Mouse (Mus musculus) liver, embryonic 13.5 days (tissue): ENCODE results near the gene Pmm2. TPM values are rescaled to one million over a fixed set of nuclear protein-coding genes. Genes with fewer than 3 reads are reported as not detected.

ENCODE experiments used
- ATAC-seq: fragments of 200-750 bp; cut with Nextera tagmentation; 2 replicates; pipeline ENCODE4 v1.8.0; 2017; ENCODE audit warnings: low read depth, mild to moderate bottlenecking, moderate number of reproducible peaks, moderate library complexity
- DNase-seq: peaks from one replicate; pipeline ENCODE4 v3.0.0; 2022
- H3K27ac ChIP-seq: fragments of 300-500 bp; sonication (generic); 2 replicates; pipeline ENCODE4 v1.5.1; 2015; ENCODE audit warnings: moderate library complexity, mild to moderate bottlenecking, inconsistent platforms
- H3K27me3 ChIP-seq: fragments of 300-500 bp; sonication (generic); 2 replicates; pipeline ENCODE4 v1.6.1; 2015; ENCODE audit warnings: mild to moderate bottlenecking, inconsistent platforms
- H3K36me3 ChIP-seq: fragments of 300-500 bp; sonication (generic); 2 replicates; pipeline ENCODE4 v1.6.1; 2015; ENCODE audit warnings: mild to moderate bottlenecking, inconsistent platforms
- H3K4me1 ChIP-seq: fragments of 300-500 bp; sonication (generic); replicated peaks from 2 replicates; pipeline ENCODE4 v1.6.1; 2015; ENCODE audit warnings: inconsistent platforms
- H3K4me2 ChIP-seq: fragments of 300-500 bp; sonication (generic); 2 replicates; pipeline ENCODE4 v1.6.1; 2015; ENCODE audit warnings: inconsistent platforms, mild to moderate bottlenecking, moderate library complexity
- H3K4me3 ChIP-seq: fragments of 300-500 bp; sonication (generic); replicated peaks from 2 replicates; pipeline ENCODE4 v1.5.1; 2015; ENCODE audit warnings: mild to moderate bottlenecking, inconsistent platforms
- H3K9ac ChIP-seq: fragments of 300-500 bp; sonication (generic); 2 replicates; pipeline ENCODE4 v1.6.1; 2015; ENCODE audit warnings: mild to moderate bottlenecking, inconsistent platforms
- H3K9me3 ChIP-seq: fragments of 300-500 bp; sonication (generic); replicated peaks from 2 replicates; pipeline ENCODE4 v1.6.1; 2016; ENCODE audit warnings: inconsistent platforms
- WGBS: fragments of 180-500 bp; shearing (Covaris S2); methylation state at CpG from one replicate; pipeline ENCODE4 v1.1.7; 2015; ENCODE audit not compliant: insufficient replicate concordance; 5-methylcytosine and 5-hydroxymethylcytosine counted together
- polyA plus RNA-seq: library from polyadenylated mRNA; unstranded; fragments of >200 nt; fragmentation: Nextera tagmentation; extraction: Ambion mirVana; gene quantifications from 2 replicates; pipeline ENCODE4 v1.2.1, GENCODE M21; 2015

The Pmm2 gene
- polyA plus RNA-seq, 1 experiment from 2014 or later, result 37.0 TPM

- Histone ChIP-seq H3K4me3 (no peak overlapping the region), H3K27ac (peak overlapping the region; percentile 97), H3K9me3 (no peaks in the 10 kb centered on the region), H3K36me3 (peaks cover 19% of the 10 kb centered on the region), H3K4me2 (no peak overlapping the region), H3K27me3 (no peaks in the 10 kb centered on the region), H3K9ac (no peak overlapping the region), H3K4me1 (peaks cover 71% of the 10 kb centered on the region)
- DNase-seq (no peak), ATAC-seq (no peak)
- WGBS, result 55% methylated on average over 3 of the region's 3 CpGs
Observed at GRCm38 (mm10) chr16:8679780-8680179, 42.3 kb downstream of the Pmm2 start.

GRCm38 (mm10) chr16:8680470-8680869 is 43.0 kb downstream of the Pmm2 start, which contains the start of gene Gm5767:
TSS of gene Gm5767 (plus strand) at chr16:8680770.
- H3K4me3 ChIP-seq, result no peak within 1 kb of the TSS
- peaks cover 71% of the 10 kb centered on the region for H3K4me1 ChIP-seq
- no peak within 1 kb of the TSS for H3K4me2 ChIP-seq
- ATAC-seq (no peak), DNase-seq (no peak)
- H3K9me3 ChIP-seq, result no peaks in the 10 kb centered on the region
- no peaks in the 10 kb centered on the region for H3K27me3 ChIP-seq
- H3K27ac ChIP-seq, result peak within 1 kb of the TSS; percentile 97
- peaks cover 26% of the 10 kb centered on the region for H3K36me3 ChIP-seq
- WGBS, result 76% methylated on average over 5 of the region's 5 CpGs
- H3K9ac ChIP-seq, result peak within 1 kb of the TSS; percentile 14; the same call in 1 of the 2 replicates

DNA sequence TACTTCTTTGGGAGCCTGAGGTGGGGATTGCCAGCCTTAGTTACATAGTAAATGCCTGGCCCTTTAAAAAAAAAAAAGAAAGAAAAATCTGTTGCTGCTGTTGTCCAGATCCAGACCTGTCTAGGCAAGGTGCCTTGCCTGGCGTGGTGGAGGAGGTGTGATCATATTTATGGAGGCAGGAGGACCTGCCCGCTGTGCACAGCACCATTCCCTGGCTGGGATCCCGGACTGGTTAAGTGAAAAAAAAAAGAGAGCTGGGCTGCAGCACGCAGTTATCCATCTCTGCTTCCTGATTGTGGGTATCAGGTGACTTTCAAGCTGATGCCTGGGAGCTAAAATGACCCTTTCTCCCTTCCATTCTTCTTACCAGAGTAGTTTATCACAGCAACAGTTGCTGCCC is 47.6 kb downstream of the Pmm2 start:
- H3K36me3 ChIP-seq, result peaks cover 62% of the 10 kb centered on the region
- DNase-seq, result no peak
- ATAC-seq, result no peak
- no peaks in the 10 kb centered on the region for H3K9me3 ChIP-seq
- H3K4me1 ChIP-seq, result peaks cover 71% of the 10 kb centered on the region
- peak overlapping the region; percentile 99 for H3K27ac ChIP-seq
- H3K4me2 ChIP-seq, result no peak overlapping the region
- 73% methylated on average over 4 of the region's 4 CpGs for WGBS
- no peak overlapping the region for H3K4me3 ChIP-seq
- peak overlapping the region; percentile 81 for H3K9ac ChIP-seq
- H3K27me3 ChIP-seq, result no peaks in the 10 kb centered on the region

DNA sequence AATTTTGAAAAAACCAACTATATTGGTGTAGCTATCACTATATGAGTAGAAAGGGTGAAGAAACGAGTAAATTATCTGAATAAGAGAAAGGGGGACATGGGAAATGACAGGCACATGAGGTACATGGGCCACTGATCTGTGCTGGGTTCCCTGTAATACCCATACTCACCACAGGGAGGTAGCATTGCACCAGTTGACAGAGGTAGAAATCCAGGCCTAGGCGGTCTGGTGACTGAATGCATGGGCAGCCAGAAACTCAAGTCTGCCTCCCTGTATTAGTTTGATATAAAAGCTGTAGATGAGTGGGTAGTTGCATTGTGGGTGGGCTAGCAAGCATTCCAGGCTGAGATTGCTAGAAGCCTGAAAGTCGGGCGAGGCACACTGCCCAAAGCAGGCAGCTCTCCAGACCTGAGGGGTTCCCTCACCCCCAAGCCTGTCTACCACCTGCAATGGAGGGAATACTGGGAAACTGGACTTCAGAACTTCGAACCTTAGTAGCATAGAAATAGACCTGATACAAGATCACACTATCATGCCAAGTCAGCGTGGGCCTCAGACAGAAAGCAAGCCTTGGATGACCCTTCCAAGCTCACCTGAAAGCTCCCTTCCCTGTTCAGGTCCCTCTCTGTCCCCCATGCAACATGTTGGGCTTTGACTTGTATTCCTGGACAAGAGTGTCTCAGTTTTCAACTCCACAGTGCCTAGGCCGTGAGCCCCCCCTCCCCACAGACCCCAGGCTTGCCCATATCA is 48.8 kb downstream of the Pmm2 start:
- H3K4me2 ChIP-seq, result peak overlapping the region; percentile 74
- no peaks in the 10 kb centered on the region for H3K9me3 ChIP-seq
- DNase-seq (peak; percentile 81), ATAC-seq (peak; percentile 38)
- H3K4me3 ChIP-seq, result peak overlapping the region; percentile 50
- peak overlapping the region; percentile 99 for H3K27ac ChIP-seq
- no peaks in the 10 kb centered on the region for H3K27me3 ChIP-seq
- 22% methylated on average over 7 of the region's 7 CpGs for WGBS
- peaks cover 70% of the 10 kb centered on the region for H3K4me1 ChIP-seq
- H3K9ac ChIP-seq, result peak overlapping the region; percentile 81
- peaks cover 74% of the 10 kb centered on the region for H3K36me3 ChIP-seq

DNA sequence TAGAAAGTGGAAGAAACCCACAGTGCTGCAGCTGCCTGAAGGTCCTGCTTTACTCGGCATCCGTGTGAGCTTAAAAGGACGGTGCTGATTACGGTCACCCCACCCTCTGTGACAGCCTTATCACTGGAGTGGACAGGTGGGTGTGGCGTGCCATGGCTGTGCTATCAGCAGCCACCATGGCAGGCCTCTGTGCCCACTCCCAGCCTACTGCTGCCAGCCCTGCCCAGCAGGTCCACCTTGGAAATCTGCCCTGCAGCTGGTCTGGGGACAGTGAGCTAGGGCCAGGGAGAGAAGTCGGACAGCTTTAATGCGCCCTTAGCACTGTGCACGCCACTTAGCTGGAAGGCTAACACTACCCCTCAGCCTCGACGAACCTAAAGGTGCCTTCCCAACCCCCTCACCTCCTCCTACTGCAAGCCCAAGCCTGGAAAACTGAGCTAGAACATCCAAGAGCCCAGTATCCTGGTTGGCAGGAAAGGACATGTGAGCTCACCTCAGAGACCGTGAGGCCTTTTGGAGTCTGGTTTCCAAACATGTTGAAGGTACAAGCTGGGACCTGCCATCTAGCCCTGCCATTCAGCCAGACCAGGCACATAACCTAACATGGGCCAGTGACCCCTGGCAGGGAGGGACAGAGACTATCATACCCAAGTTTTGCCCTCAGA is 49.5 kb downstream of the Pmm2 start:
- 23% methylated on average over 11 of the region's 11 CpGs for WGBS
- peaks cover 81% of the 10 kb centered on the region for H3K36me3 ChIP-seq
- peaks cover 76% of the 10 kb centered on the region for H3K4me1 ChIP-seq
- H3K27ac ChIP-seq, result peak overlapping the region; percentile 99
- H3K4me3 ChIP-seq, result peak overlapping the region; percentile 50
- H3K9me3 ChIP-seq, result no peaks in the 10 kb centered on the region
- H3K27me3 ChIP-seq, result no peaks in the 10 kb centered on the region
- peak overlapping the region; percentile 74 for H3K4me2 ChIP-seq
- ATAC-seq (peak; percentile 98), DNase-seq (peak; percentile 91)
- peak overlapping the region; percentile 81 for H3K9ac ChIP-seq

GRCm38 (mm10) chr16:8687559-8688112 is 50.2 kb downstream of the Pmm2 start:
- Histone ChIP-seq H3K4me3 (0 out of 2 replicates have a peak overlapping the region, but pooled peaks have one; percentile 32), H3K4me1 (peaks cover 78% of the 10 kb centered on the region), H3K36me3 (peaks cover 87% of the 10 kb centered on the region), H3K9ac (peak overlapping the region; percentile 81), H3K4me2 (peak overlapping the region; percentile 74), H3K27me3 (no peaks in the 10 kb centered on the region), H3K27ac (peak overlapping the region; percentile 99), H3K9me3 (no peaks in the 10 kb centered on the region)
- ATAC-seq (no peak), DNase-seq (no peak)

- ATAC-seq (no peak), DNase-seq (no peak)
- peaks cover 89% of the 10 kb centered on the region for H3K36me3 ChIP-seq
- H3K9me3 ChIP-seq, result no peaks in the 10 kb centered on the region
- peak overlapping the region; percentile 99 for H3K27ac ChIP-seq
- H3K4me3 ChIP-seq, result no peak overlapping the region
- H3K9ac ChIP-seq, result peak overlapping the region; percentile 81; the same call in 1 of the 2 replicates
- 92% methylated on average over 11 of the region's 11 CpGs for WGBS
- no peaks in the 10 kb centered on the region for H3K27me3 ChIP-seq
- no peak overlapping the region for H3K4me2 ChIP-seq
- peaks cover 67% of the 10 kb centered on the region for H3K4me1 ChIP-seq
Observed at GRCm38 (mm10) chr16:8689979-8690656, 52.6 kb downstream of the Pmm2 start.

GRCm38 (mm10) chr16:8691206-8691605 is 53.7 kb downstream of the Pmm2 start:
- 89% methylated on average over 7 of the region's 7 CpGs for WGBS
- Histone ChIP-seq H3K4me3 (no peak overlapping the region), H3K27me3 (no peaks in the 10 kb centered on the region), H3K36me3 (peaks cover 90% of the 10 kb centered on the region), H3K27ac (peak overlapping the region; percentile 99), H3K9me3 (no peaks in the 10 kb centered on the region), H3K4me1 (peaks cover 56% of the 10 kb centered on the region), H3K4me2 (no peak overlapping the region), H3K9ac (no peak overlapping the region)
- no peak for ATAC-seq
- DNase-seq, result no peak

GRCm38 (mm10) chr16:8699556-8699955 is 62.1 kb downstream of the Pmm2 start:
- H3K27me3 ChIP-seq, result no peaks in the 10 kb centered on the region
- no peaks in the 10 kb centered on the region for H3K9me3 ChIP-seq
- no peaks in the 10 kb centered on the region for H3K4me1 ChIP-seq
- H3K36me3 ChIP-seq, result peaks cover 100% of the 10 kb centered on the region
- no peak for ATAC-seq
- no peak overlapping the region for H3K4me2 ChIP-seq
- H3K4me3 ChIP-seq, result no peak overlapping the region
- WGBS, result 88% methylated on average over 8 of the region's 8 CpGs
- no peak overlapping the region for H3K27ac ChIP-seq
- DNase-seq, result no peak
- no peak overlapping the region for H3K9ac ChIP-seq

GRCm38 (mm10) chr16:8700586-8700985 is 63.1 kb downstream of the Pmm2 start:
- ATAC-seq (no peak), DNase-seq (no peak)
- no peak overlapping the region for H3K9ac ChIP-seq
- WGBS, result 94% methylated on average over 3 of the region's 3 CpGs
- H3K4me2 ChIP-seq, result no peak overlapping the region
- no peaks in the 10 kb centered on the region for H3K4me1 ChIP-seq
- no peaks in the 10 kb centered on the region for H3K27me3 ChIP-seq
- no peak overlapping the region for H3K4me3 ChIP-seq
- H3K9me3 ChIP-seq, result no peaks in the 10 kb centered on the region
- peaks cover 99% of the 10 kb centered on the region for H3K36me3 ChIP-seq
- H3K27ac ChIP-seq, result no peak overlapping the region

DNA sequence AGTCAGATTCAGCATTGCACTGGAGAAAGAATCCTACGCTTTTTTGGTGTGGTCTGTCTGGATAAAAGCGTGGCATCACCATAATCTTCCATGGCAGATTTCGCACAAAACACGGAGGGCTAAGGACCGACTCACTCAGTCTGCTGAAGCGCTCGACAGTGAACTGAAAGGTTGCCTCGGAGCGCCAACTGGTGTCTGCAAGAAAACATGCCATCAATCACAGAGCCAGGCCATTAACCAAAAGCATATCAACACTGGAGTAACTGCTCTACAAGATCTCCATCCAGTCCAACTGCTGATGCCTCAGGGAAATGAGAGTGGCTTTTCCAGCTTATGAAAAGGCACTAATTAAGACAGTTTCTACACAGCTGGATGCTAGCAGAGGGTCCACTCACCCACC is 74.5 kb downstream of the Pmm2 start:
- no peak for DNase-seq
- no peak for ATAC-seq
- no peaks in the 10 kb centered on the region for H3K27me3 ChIP-seq
- peaks cover 50% of the 10 kb centered on the region for H3K4me1 ChIP-seq
- no peaks in the 10 kb centered on the region for H3K9me3 ChIP-seq
- H3K27ac ChIP-seq, result peak overlapping the region; percentile 16
- no peak overlapping the region for H3K4me2 ChIP-seq
- H3K36me3 ChIP-seq, result peaks cover 95% of the 10 kb centered on the region
- no peak overlapping the region for H3K9ac ChIP-seq
- no peak overlapping the region for H3K4me3 ChIP-seq
- 89% methylated on average over 9 of the region's 9 CpGs for WGBS
